Mouse (Mus musculus): ENCODE measurements around the gene Mei1. TPM values are rescaled to one million over a fixed set of nuclear protein-coding genes. Genes with fewer than 3 reads are reported as not detected.

Mei1 gene
- polyA plus RNA-seq, 1 experiment: 0.01 TPM

DNA sequence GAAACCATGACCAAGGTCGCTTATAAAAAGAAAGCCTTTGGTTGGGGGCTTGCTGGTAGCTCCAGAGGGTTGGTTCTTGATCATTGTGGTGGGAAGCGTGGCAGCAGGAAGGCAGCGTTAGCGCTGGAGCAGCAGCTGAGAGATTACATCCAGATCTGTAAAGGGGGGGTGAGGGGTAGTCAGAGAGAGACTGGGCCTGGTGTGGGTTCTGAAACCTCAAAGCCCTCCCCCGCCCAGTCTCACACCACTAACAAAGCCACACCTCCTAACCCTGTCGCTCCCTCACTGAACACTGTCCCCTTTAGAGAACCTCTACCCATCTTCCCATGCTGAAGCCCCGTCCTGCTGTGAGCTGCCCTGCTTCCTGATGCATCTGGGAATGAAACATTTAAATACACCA lies 60.8 kb downstream of the Mei1 start:
- H3K4me2 ChIP-seq (ENCODE audit: low read depth): peak overlapping the region; percentile 67
- H3ac ChIP-seq (ENCODE audit: control insufficient read depth, insufficient read length): no peak overlapping the region
- peak overlapping the region; percentile 58 for H3K4me3 ChIP-seq
- TF ChIP-seq USF1 (IDR thresholded peaks at IDR 0.05; ENCODE audit: low read depth) (no peak), REST (IDR thresholded peaks at IDR 0.05; ENCODE audit: insufficient read depth, insufficient read length) (no peak), MYOD1 (IDR thresholded peaks at IDR 0.05; ENCODE audit: control insufficient read depth in 1 of 3, insufficient read length in 2 of 3, low read depth in 2 of 3) (peak in 2 of 3 experiments; percentile 44 to 79), POLR2AphosphoS2 (IDR thresholded peaks at IDR 0.05; ENCODE audit: insufficient read length, low read depth) (no peak), POLR2A (IDR thresholded peaks at IDR 0.05; ENCODE audit: insufficient read length, low read depth) (no peak), CEBPB (IDR thresholded peaks at IDR 0.05; ENCODE audit: insufficient read depth, poor library complexity, severe bottlenecking) (no peak), SRF (IDR thresholded peaks at IDR 0.05; ENCODE audit: control insufficient read depth, insufficient read length, low read depth) (no peak), E2F4 (IDR thresholded peaks at IDR 0.05; ENCODE audit: insufficient read depth) (no peak), MYOG (IDR thresholded peaks at IDR 0.05; ENCODE audit: control insufficient read depth in 1 of 3, insufficient read depth in 1 of 3, insufficient read length in 2 of 3, low read depth in 2 of 3) (peak in 2 of 3 experiments; percentile 53 to 81), MAX (IDR thresholded peaks at IDR 0.05; ENCODE audit: low read depth) (no peak), TCF12 (IDR thresholded peaks at IDR 0.05; ENCODE audit: insufficient read depth, poor library complexity, severe bottlenecking) (peak; percentile 21), TCF3 (IDR thresholded peaks at IDR 0.05; ENCODE audit: insufficient read length, low read depth) (peak; percentile 16)
- H3K79me2 ChIP-seq (ENCODE audit: control insufficient read depth, insufficient read depth): peaks cover 19% of the 10 kb centered on the region
- no peaks in the 10 kb centered on the region for H3K36me3 ChIP-seq (ENCODE audit: control insufficient read depth, insufficient read depth)
- no peaks in the 10 kb centered on the region for H3K27me3 ChIP-seq (ENCODE audit: control insufficient read depth, insufficient read depth, insufficient read length)

DNA sequence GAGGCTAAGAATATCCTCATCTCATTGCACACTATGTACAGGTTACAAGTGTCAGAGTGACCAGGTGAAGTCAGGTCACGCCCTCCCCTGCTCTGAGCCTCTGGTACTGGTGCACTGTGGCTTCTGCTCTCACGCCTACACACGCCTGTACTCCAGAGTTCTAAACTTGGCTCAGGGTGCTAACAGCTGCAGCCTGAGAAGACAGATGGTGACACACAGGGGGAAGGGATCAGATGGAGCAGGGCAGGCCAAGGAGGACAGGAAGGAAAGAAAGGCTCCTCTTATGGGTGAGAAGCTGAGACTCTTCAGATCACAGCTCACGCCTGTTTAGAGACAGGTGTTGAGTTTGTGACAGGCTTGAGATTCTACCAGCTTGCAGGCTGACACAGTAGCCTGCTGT lies 65.6 kb downstream of the Mei1 start:
- no peaks in the 10 kb centered on the region for H3K27me3 ChIP-seq (ENCODE audit: control insufficient read depth, insufficient read depth, insufficient read length)
- no peak for TF ChIP-seq REST (IDR thresholded peaks at IDR 0.05; ENCODE audit: insufficient read depth, insufficient read length)
- TF ChIP-seq MAX (IDR thresholded peaks at IDR 0.05; ENCODE audit: low read depth): no peak
- TF ChIP-seq SRF (IDR thresholded peaks at IDR 0.05; ENCODE audit: control insufficient read depth, insufficient read length, low read depth): peak; percentile 89
- TF ChIP-seq MYOG (IDR thresholded peaks at IDR 0.05; ENCODE audit: control insufficient read depth in 1 of 3, insufficient read depth in 1 of 3, insufficient read length in 2 of 3, low read depth in 2 of 3): peak; percentile 96 to 99 (median 99)
- peak; percentile 28 for TF ChIP-seq POLR2A (IDR thresholded peaks at IDR 0.05; ENCODE audit: insufficient read length, low read depth)
- no peak for TF ChIP-seq USF1 (IDR thresholded peaks at IDR 0.05; ENCODE audit: low read depth)
- TF ChIP-seq CEBPB (IDR thresholded peaks at IDR 0.05; ENCODE audit: insufficient read depth, poor library complexity, severe bottlenecking): no peak
- TF ChIP-seq POLR2AphosphoS2 (IDR thresholded peaks at IDR 0.05; ENCODE audit: insufficient read length, low read depth): peak; percentile 72
- TF ChIP-seq TCF12 (IDR thresholded peaks at IDR 0.05; ENCODE audit: insufficient read depth, poor library complexity, severe bottlenecking): peak; percentile 99
- TF ChIP-seq MYOD1 (IDR thresholded peaks at IDR 0.05; ENCODE audit: control insufficient read depth in 1 of 3, insufficient read length in 2 of 3, low read depth in 2 of 3): peak; percentile 88 to 99 (median 98)
- TF ChIP-seq E2F4 (IDR thresholded peaks at IDR 0.05; ENCODE audit: insufficient read depth): no peak
- TF ChIP-seq TCF3 (IDR thresholded peaks at IDR 0.05; ENCODE audit: insufficient read length, low read depth): peak; percentile 88
- peaks cover 15% of the 10 kb centered on the region for H3K36me3 ChIP-seq (ENCODE audit: control insufficient read depth, insufficient read depth)
- H3K4me3 ChIP-seq: no peak overlapping the region
- H3K79me2 ChIP-seq (ENCODE audit: control insufficient read depth, insufficient read depth): no peaks in the 10 kb centered on the region
- peak overlapping the region; percentile 47 for H3K4me2 ChIP-seq (ENCODE audit: low read depth)
- H3ac ChIP-seq (ENCODE audit: control insufficient read depth, insufficient read length): no peak overlapping the region

DNA sequence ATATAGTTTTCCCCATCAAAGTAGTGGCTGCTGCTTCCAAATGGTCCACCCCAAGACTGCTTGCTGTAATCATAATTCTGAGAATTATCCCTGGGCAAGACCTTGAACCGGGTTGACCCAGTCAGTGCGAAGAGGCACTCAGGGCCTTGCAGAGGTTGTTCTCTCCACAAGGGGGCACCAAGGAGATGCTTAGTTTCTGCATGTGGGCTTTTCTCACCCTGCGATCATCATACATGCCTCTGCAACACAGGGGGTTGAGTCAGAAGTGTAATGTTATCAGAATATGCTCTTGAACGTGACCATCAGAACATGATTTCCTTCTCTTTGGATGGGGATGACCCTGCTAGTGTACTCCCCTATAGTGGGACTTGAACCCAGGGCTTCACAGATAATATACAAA lies 68.8 kb downstream of the Mei1 start:
- no peak overlapping the region for H3K4me2 ChIP-seq (ENCODE audit: low read depth)
- no peaks in the 10 kb centered on the region for H3K79me2 ChIP-seq (ENCODE audit: control insufficient read depth, insufficient read depth)
- no peak overlapping the region for H3ac ChIP-seq (ENCODE audit: control insufficient read depth, insufficient read length)
- H3K36me3 ChIP-seq (ENCODE audit: control insufficient read depth, insufficient read depth): peaks cover 38% of the 10 kb centered on the region
- no peak overlapping the region for H3K4me3 ChIP-seq
- H3K27me3 ChIP-seq (ENCODE audit: control insufficient read depth, insufficient read depth, insufficient read length): no peaks in the 10 kb centered on the region
- no peak for TF ChIP-seq TCF3 (IDR thresholded peaks at IDR 0.05; ENCODE audit: insufficient read length, low read depth)
- no peak for TF ChIP-seq REST (IDR thresholded peaks at IDR 0.05; ENCODE audit: insufficient read depth, insufficient read length)
- TF ChIP-seq TCF12 (IDR thresholded peaks at IDR 0.05; ENCODE audit: insufficient read depth, poor library complexity, severe bottlenecking): no peak
- no peak for TF ChIP-seq E2F4 (IDR thresholded peaks at IDR 0.05; ENCODE audit: insufficient read depth)
- no peak for TF ChIP-seq POLR2AphosphoS2 (IDR thresholded peaks at IDR 0.05; ENCODE audit: insufficient read length, low read depth)
- no peak for TF ChIP-seq POLR2A (IDR thresholded peaks at IDR 0.05; ENCODE audit: insufficient read length, low read depth)
- no peak for TF ChIP-seq MYOG (IDR thresholded peaks at IDR 0.05; ENCODE audit: control insufficient read depth in 1 of 3, insufficient read depth in 1 of 3, insufficient read length in 2 of 3, low read depth in 2 of 3)
- TF ChIP-seq USF1 (IDR thresholded peaks at IDR 0.05; ENCODE audit: low read depth): no peak
- no peak for TF ChIP-seq CEBPB (IDR thresholded peaks at IDR 0.05; ENCODE audit: insufficient read depth, poor library complexity, severe bottlenecking)
- no peak for TF ChIP-seq SRF (IDR thresholded peaks at IDR 0.05; ENCODE audit: control insufficient read depth, insufficient read length, low read depth)
- no peak for TF ChIP-seq MAX (IDR thresholded peaks at IDR 0.05; ENCODE audit: low read depth)
- TF ChIP-seq MYOD1 (IDR thresholded peaks at IDR 0.05; ENCODE audit: control insufficient read depth in 1 of 3, insufficient read length in 2 of 3, low read depth in 2 of 3): no peak

DNA sequence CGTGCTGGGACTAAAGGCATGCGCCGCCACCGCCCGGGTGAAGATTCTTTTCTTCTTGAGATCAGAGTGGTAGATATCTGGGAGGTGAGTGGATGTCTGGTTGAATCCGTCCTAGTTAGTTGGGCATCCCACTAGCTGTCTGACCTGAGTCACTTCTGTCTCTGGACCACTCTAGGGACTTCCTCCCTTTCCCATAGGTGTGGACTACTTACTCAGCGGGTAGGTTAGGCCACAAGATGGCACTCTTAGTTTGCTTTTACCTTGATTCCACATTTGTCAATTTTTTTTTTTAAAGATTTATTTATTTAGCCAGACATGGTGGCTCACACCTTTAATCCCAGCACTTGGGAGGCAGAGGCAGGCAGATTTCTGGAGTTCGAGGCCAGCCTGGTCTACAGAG lies 69.4 kb downstream of the Mei1 start:
- H3ac ChIP-seq (ENCODE audit: control insufficient read depth, insufficient read length): no peak overlapping the region
- TF ChIP-seq USF1 (IDR thresholded peaks at IDR 0.05; ENCODE audit: low read depth): no peak
- no peak for TF ChIP-seq REST (IDR thresholded peaks at IDR 0.05; ENCODE audit: insufficient read depth, insufficient read length)
- no peak for TF ChIP-seq POLR2A (IDR thresholded peaks at IDR 0.05; ENCODE audit: insufficient read length, low read depth)
- no peak for TF ChIP-seq SRF (IDR thresholded peaks at IDR 0.05; ENCODE audit: control insufficient read depth, insufficient read length, low read depth)
- TF ChIP-seq CEBPB (IDR thresholded peaks at IDR 0.05; ENCODE audit: insufficient read depth, poor library complexity, severe bottlenecking): no peak
- TF ChIP-seq TCF3 (IDR thresholded peaks at IDR 0.05; ENCODE audit: insufficient read length, low read depth): no peak
- no peak for TF ChIP-seq MAX (IDR thresholded peaks at IDR 0.05; ENCODE audit: low read depth)
- TF ChIP-seq POLR2AphosphoS2 (IDR thresholded peaks at IDR 0.05; ENCODE audit: insufficient read length, low read depth): no peak
- TF ChIP-seq MYOG (IDR thresholded peaks at IDR 0.05; ENCODE audit: control insufficient read depth in 1 of 3, insufficient read depth in 1 of 3, insufficient read length in 2 of 3, low read depth in 2 of 3): no peak
- TF ChIP-seq TCF12 (IDR thresholded peaks at IDR 0.05; ENCODE audit: insufficient read depth, poor library complexity, severe bottlenecking): no peak
- no peak overlapping the region for H3K4me3 ChIP-seq
- H3K79me2 ChIP-seq (ENCODE audit: control insufficient read depth, insufficient read depth): no peaks in the 10 kb centered on the region
- H3K27me3 ChIP-seq (ENCODE audit: control insufficient read depth, insufficient read depth, insufficient read length): no peaks in the 10 kb centered on the region
- peaks cover 38% of the 10 kb centered on the region for H3K36me3 ChIP-seq (ENCODE audit: control insufficient read depth, insufficient read depth)
- no peak overlapping the region for H3K4me2 ChIP-seq (ENCODE audit: low read depth)

Data from myocyte (in vitro differentiated cells).